In genomic region chr5:111509575-111510057, GRCm38 (mm10) we compare ENCODE assay signal across 8 mouse cellular contexts.
DNase-seq lines count a peak whose midpoint lies in the region; ATAC-seq and TF ChIP-seq lines count a peak whose summit lies in the region.

No protein-coding gene starts in this region.

- ATAC-seq in midbrain, embryonic 16.5 days = no peak
- no peak for ATAC-seq in heart, embryonic 11.5 days (replicated peaks; ENCODE audit: insufficient number of reproducible peaks, low FRiP score, low TSS enrichment)
- ATAC-seq in kidney, postnatal 0 days (replicated peaks; ENCODE audit: low FRiP score, low read depth) = no peak
- 0 out of 2 replicates have a peak, but pooled peaks have one; percentile 19 for ATAC-seq in midbrain, embryonic 12.5 days (ENCODE audit: low FRiP score, low read depth)

- H3K9me3 ChIP-seq in midbrain, embryonic 10.5 days (replicated peaks) = no peaks in the 10 kb centered on the region
- no peaks in the 10 kb centered on the region for H3K9me3 ChIP-seq in midbrain, embryonic 16.5 days (replicated peaks; ENCODE audit: control insufficient read depth, low read length, poor library complexity, severe bottlenecking)
- H3K9me3 ChIP-seq in heart, embryonic 11.5 days (replicated peaks; ENCODE audit: control insufficient read depth, low read length) = no peaks in the 10 kb centered on the region
- H3K9me3 ChIP-seq in kidney, postnatal 0 days (replicated peaks; ENCODE audit: low read length) = no peaks in the 10 kb centered on the region
- H3K9me3 ChIP-seq in midbrain, embryonic 12.5 days = no peaks in the 10 kb centered on the region

- no peak overlapping the region for H3K4me2 ChIP-seq in midbrain, embryonic 16.5 days (ENCODE audit: low read length)
- peak overlapping the region; percentile 58 for H3K4me2 ChIP-seq in heart, embryonic 11.5 days
- H3K4me2 ChIP-seq in kidney, postnatal 0 days (ENCODE audit: low read length) = peak overlapping the region; percentile 25; the same call in 1 of the 2 replicates
- H3K4me2 ChIP-seq in midbrain, embryonic 12.5 days (replicated peaks) = peak overlapping the region; percentile 41

- peak overlapping the region; percentile 90 for H3K27ac ChIP-seq in midbrain, embryonic 10.5 days (replicated peaks)
- no peak overlapping the region for H3K27ac ChIP-seq in midbrain, embryonic 16.5 days (ENCODE audit: low read length)
- H3K27ac ChIP-seq in heart, embryonic 11.5 days (ENCODE audit: low read depth, low read length) = peak overlapping the region; percentile 31
- H3K27ac ChIP-seq in kidney, postnatal 0 days = peak overlapping the region; percentile 42
- peak overlapping the region; percentile 79 for H3K27ac ChIP-seq in midbrain, embryonic 12.5 days (replicated peaks)

- peak; percentile 32; the same call in 1 of the 2 replicates for TF ChIP-seq CTCF in kidney, postnatal 0 days (IDR thresholded peaks at IDR 0.05; ENCODE audit: low read depth)

- H3K9ac ChIP-seq in midbrain, embryonic 16.5 days (ENCODE audit: low read depth, low read length) = no peak overlapping the region
- H3K9ac ChIP-seq in heart, embryonic 11.5 days (ENCODE audit: low read depth, low read length) = peak overlapping the region; percentile 10
- H3K9ac ChIP-seq in kidney, postnatal 0 days (ENCODE audit: low read depth, low read length) = no peak overlapping the region
- peak overlapping the region; percentile 7; the same call in 1 of the 2 replicates for H3K9ac ChIP-seq in midbrain, embryonic 12.5 days (replicated peaks)

- WGBS in midbrain, embryonic 10.5 days = 14% methylated on average over 9 of the region's 9 CpGs
- 10% methylated on average over 9 of the region's 9 CpGs for WGBS in midbrain, embryonic 16.5 days
- 4% methylated on average over 9 of the region's 9 CpGs for WGBS in heart, embryonic 11.5 days (ENCODE audit: insufficient replicate concordance)
- 12% methylated on average over 9 of the region's 9 CpGs for WGBS in kidney, postnatal 0 days
- 4% methylated on average over 9 of the region's 9 CpGs for WGBS in midbrain, embryonic 12.5 days

- no peaks in the 10 kb centered on the region for H3K36me3 ChIP-seq in midbrain, embryonic 10.5 days
- no peaks in the 10 kb centered on the region for H3K36me3 ChIP-seq in midbrain, embryonic 16.5 days (ENCODE audit: control insufficient read depth, insufficient read depth, low read length)
- H3K36me3 ChIP-seq in heart, embryonic 11.5 days (ENCODE audit: control insufficient read depth, insufficient read depth, low read length) = no peaks in the 10 kb centered on the region
- H3K36me3 ChIP-seq in kidney, postnatal 0 days (ENCODE audit: insufficient read depth, low read length) = no peaks in the 10 kb centered on the region
- H3K36me3 ChIP-seq in midbrain, embryonic 12.5 days = no peaks in the 10 kb centered on the region

- peak overlapping the region; percentile 45 for H3K4me3 ChIP-seq in midbrain, embryonic 10.5 days
- no peak overlapping the region for H3K4me3 ChIP-seq in midbrain, embryonic 16.5 days (ENCODE audit: low read depth, low read length)
- peak overlapping the region; percentile 19 for H3K4me3 ChIP-seq in heart, embryonic 11.5 days (ENCODE audit: low read depth, low read length)
- no peak overlapping the region for H3K4me3 ChIP-seq in kidney, postnatal 0 days (replicated peaks; ENCODE audit: low read depth, low read length)
- peak overlapping the region; percentile 25 for H3K4me3 ChIP-seq in midbrain, embryonic 12.5 days

- DNase-seq in midbrain, embryonic 10.5 days (ENCODE audit: low spot score) = peak; percentile 63
- peak; percentile 35 for DNase-seq in kidney, postnatal 0 days (ENCODE audit: low spot score)
- no peak for DNase-seq in cerebellum, adult 18-20 months
- DNase-seq in thymus, postnatal 25 days = no peak
- no peak for DNase-seq in urinary bladder, postnatal 10 days (ENCODE audit: low spot score)

- H3K27me3 ChIP-seq in midbrain, embryonic 10.5 days (ENCODE audit: low read depth, poor library complexity, severe bottlenecking) = peaks cover 35% of the 10 kb centered on the region
- H3K27me3 ChIP-seq in midbrain, embryonic 16.5 days (ENCODE audit: control insufficient read depth, insufficient read depth, low read depth, low read length) = no peaks in the 10 kb centered on the region
- H3K27me3 ChIP-seq in heart, embryonic 11.5 days (ENCODE audit: control insufficient read depth, insufficient read depth, low read length) = no peaks in the 10 kb centered on the region
- peaks cover 21% of the 10 kb centered on the region; the same call in 1 of the 2 replicates for H3K27me3 ChIP-seq in kidney, postnatal 0 days (ENCODE audit: insufficient read depth, low read length)
- H3K27me3 ChIP-seq in midbrain, embryonic 12.5 days = peaks cover 13% of the 10 kb centered on the region; the same call in 1 of the 2 replicates

- peaks cover 84% of the 10 kb centered on the region for H3K4me1 ChIP-seq in midbrain, embryonic 10.5 days
- H3K4me1 ChIP-seq in midbrain, embryonic 16.5 days (ENCODE audit: control insufficient read depth, insufficient read depth, low read length) = peaks cover 11% of the 10 kb centered on the region
- H3K4me1 ChIP-seq in heart, embryonic 11.5 days (ENCODE audit: control insufficient read depth, insufficient read depth, low read length) = peaks cover 48% of the 10 kb centered on the region
- H3K4me1 ChIP-seq in kidney, postnatal 0 days (replicated peaks; ENCODE audit: insufficient read depth, low read length) = peaks cover 23% of the 10 kb centered on the region; the same call in 1 of the 2 replicates
- peaks cover 62% of the 10 kb centered on the region for H3K4me1 ChIP-seq in midbrain, embryonic 12.5 days

Comparison
In these comparisons a context has a peak if more than half of its experiments do, and no peak if none do; other contexts are left out.
1. H3K4me3 ChIP-seq: peak in midbrain, embryonic 10.5 days (single experiment), heart, embryonic 11.5 days (single experiment) and midbrain, embryonic 12.5 days (single experiment); none in midbrain, embryonic 16.5 days (single experiment) and kidney, postnatal 0 days (single experiment).
2. H3K9ac ChIP-seq: peak in heart, embryonic 11.5 days (single experiment) and midbrain, embryonic 12.5 days (single experiment); none in midbrain, embryonic 16.5 days (single experiment) and kidney, postnatal 0 days (single experiment).
3. DNase-seq: peak in midbrain, embryonic 10.5 days (single experiment) and kidney, postnatal 0 days (single experiment); none in cerebellum, adult 18-20 months (0 of 2), thymus, postnatal 25 days (single experiment) and urinary bladder, postnatal 10 days (single experiment).